Mouse (Mus musculus) megakaryocyte progenitor cell, adult 5-6 weeks (primary cell): ENCODE measurements around the gene Phactr2. TPM values are rescaled to one million over a fixed set of nuclear protein-coding genes. Genes with fewer than 3 reads are reported as not detected.
A peak's percentile ranks its signal among the peaks of the same experiment; 100 is the strongest.

Experiments
- ATAC-seq: replicated peaks from 2 replicates; pipeline ENCODE4 v1.8.0; 2016; ENCODE audit warnings: mild to moderate bottlenecking, moderate TSS enrichment, inconsistent platforms; ENCODE audit not compliant: poor library complexity
- total RNA-seq, 2 experiments: library from RNA; stranded (forward) in 1 of 2; stranded (reverse) in 1 of 2; fragments of 157-497, 149-512 nt in 1 of 2; fragments of 200-1000 nt in 1 of 2; gene quantifications; 2 replicates each; pipeline versions ENCODE4 v1.2.3 to v1.2.4; 2015 to 2017

The Phactr2 gene
- total RNA-seq, 2 experiments from 2014 or later = 21.7 to 26.4 TPM

DNA sequence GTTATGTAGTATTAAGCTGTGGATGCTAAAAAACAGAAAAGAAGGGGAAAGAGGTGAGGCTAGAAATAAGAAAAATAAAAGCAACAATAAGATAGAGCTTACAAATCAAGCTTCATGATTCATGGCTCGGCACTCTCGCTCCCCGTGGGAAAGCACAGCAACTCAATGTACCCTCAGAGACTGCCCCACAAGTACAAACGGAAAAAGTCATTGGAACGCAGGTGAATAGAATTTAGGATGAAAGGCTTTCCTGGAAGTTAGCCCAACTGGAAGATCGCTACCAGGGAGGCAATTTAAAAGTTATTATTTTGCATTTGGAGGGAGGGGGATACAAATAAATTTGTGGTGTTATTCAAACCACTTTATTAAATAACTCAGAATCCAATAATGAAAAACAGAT is 138.9 kb downstream of the Phactr2 start:
- no peak for ATAC-seq

DNA sequence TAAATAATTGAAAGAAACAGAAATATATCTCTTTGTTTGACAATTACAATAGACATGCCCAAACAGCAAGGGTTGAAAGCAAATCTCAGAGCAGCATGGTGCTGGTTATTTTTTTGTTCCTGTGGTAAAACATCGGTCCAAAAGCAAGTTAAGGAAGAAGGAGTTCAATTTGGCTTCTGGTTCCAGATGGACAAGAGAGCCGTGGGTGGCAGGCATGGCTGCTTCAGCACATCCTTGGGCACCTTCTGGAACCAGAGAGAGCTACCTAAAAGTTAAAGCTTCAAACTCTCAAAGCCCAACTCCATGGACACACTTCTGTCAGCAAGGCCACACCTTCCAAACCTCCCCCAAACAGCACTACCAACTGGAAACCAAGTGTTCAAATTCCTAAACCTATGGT is 140.4 kb downstream of the Phactr2 start:
- ATAC-seq = no peak

DNA sequence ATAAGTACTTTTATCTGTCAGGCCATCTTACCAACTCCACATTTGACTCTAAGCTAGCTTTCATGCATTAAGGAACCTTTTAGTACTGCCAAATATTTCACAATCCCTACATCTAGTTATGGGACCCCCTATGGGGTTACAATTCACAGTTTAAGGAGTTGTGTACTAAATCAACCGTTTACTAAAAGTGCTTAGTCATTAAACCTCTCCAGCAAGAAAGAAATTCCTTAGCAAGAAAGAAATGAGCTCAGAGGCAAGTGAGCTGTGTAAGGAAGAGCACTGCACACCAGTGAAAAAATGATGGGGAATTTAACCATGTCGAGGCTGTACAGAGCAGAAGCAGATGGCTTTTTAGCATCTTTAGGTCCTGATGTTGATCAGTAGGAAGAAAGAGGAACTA is 141.2 kb downstream of the Phactr2 start:
- no peak for ATAC-seq

DNA sequence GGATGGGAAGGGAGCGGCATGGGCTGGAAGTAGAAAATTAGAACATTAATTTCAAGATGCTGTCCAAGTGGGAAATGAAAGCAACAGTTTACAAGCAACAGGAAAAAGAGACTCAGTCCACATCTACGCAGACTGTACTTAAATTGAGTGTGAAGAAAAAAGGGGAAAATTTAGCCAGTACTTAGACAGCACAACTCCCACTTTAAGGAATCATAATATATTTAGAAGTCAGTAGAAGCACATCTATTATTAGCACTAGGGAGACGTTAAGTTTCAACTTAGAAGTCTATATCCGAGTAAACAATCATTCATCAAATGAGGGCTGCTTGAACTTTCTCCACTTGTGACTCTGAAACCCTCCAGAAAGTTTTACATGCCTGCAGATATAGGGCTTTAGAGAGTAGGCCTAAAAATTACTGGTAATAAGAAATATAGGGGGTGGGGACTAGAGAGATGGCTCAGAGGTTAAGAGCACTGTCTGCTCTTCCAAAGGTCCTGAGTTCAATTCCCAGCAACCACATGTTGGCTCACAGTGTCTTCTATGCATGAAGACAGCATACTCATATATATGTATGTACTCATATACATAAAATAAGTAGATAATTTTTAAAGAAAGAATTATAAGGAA is 142.7 kb downstream of the Phactr2 start:
- no peak for ATAC-seq

DNA sequence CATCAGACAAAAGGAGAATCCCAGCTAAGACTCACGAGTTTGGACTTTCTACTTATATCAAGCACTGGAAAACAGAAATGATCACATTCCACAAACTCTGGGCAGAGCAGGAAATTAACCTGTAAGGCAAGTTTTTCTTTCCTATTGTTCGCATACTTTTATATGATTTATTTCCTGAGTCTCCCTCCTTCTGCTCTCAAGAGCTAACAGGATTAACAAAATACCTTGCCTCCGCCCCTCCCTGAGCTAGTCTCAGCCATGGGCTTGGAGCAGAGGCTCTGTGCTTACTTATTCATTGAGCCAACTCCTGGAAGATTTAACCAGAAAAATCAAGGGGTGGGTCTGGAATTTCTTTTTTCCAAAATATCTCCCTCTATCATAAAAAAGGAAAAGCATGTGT is 145.6 kb downstream of the Phactr2 start:
- no peak for ATAC-seq

DNA sequence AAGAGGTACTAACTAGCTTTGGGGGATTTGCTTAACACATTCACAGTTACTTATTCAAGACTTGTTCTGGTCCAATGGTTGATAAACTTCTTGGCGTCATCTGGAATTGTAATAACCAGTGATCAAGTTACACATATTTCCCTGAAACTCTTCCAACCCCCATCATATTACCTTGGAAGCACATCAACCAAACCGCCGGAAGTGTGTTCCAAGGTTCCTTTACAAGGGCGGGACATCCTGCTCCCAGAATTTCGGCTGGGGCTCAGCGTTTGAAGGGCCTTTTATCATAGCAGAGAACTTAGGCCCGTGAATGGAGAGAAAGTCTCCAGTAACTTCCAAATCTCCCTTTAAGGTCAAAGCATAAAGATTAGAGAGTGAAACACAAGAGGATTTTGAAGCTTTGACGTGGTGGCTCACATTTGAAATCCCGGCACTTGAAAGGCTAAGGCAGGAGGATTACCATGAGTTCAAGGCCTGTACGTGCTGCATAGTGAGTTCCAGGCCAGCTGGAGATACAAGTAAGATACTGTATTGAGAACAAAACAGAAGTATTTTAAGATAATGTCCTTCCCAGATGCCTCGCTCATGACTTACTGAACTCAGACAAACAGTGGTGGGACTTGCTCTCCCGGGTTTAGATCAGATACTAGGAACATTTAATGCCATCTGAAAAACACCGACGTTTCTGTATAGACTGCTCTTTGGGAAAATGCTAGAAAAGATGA is 147.9 kb downstream of the Phactr2 start:
- ATAC-seq = no peak

DNA sequence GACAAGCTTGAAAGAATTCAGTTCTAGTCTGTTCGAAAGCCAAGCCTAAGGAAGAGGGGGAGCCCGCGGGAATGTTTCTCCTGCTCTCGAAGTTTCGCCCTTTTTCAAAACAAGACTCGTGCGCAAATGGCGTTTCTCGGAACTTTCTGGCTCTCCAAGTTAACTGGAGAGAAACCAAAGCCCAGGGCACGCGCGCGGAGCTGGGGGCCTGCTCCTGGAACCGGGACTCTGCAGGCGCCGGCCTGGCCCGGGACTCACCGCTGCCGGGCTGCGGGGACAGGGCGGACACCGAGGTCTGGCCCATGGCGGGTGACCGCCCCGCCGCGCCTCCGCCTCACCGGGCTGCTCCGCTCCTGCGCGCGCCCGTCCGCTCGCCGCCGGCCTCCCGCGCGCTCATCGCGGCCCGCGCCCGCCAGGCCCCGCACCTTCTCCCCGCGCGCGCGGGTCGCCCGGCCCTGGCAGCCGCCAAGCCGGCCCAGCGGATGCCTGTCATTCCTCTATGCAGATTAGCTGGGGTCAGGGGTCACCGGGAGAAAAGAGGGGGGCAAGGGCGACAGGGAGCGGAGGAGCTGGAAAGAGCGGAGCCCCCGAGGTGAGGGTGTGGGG is 150.3 kb downstream of the Phactr2 start:
- peak; percentile 54 for ATAC-seq

DNA sequence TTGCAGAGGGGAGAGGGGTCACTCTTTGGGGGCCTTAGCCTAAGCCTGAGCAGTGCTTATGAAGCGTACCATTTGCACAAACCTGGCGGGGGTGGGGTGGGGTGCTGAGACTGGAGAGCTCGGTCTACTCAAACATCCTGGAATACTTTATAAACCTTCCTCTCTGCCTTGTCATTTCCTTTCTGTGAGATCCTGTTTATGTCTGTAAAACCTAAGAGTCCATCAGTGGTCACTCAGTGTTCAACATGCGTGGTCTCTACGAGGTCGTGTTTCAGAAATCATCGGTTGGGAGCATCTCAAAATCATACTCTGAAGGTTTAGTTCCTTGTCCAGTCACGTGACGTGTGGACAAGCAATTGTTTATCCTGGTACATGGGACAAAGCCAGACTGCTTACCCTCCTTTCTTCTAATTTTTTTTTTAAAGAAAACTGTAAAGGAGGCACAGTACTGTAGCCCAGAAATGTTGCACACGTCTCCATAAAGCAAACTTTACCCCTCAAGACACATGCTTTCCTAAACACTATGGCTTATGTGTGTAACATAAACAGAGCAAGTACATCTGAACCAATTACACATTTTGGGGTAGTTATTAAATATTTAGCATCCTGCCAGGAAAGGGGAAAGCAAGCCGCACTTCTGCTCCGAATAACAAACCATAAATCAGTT is 150.9 kb downstream of the Phactr2 start:
- ATAC-seq = peak; percentile 27

DNA sequence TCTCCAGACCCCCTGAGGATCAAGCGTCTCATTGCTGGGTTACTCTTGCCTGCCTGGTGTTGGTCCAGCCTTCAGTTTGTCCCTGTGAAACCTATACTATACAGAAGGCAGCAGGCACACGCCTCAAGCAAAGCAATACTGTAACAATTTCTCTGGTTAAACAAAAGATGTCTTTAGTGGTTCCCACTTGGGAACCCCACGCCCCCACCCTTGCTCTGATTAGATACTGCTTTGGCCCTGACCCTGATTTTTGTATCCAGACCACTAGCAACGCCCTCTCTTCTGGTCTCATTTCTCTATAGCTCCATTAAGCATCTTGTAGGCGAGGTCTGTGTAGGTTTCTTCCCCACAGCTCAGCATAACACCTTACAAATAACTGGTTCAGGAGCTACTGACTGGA is 159.2 kb downstream of the Phactr2 start:
- ATAC-seq = no peak

DNA sequence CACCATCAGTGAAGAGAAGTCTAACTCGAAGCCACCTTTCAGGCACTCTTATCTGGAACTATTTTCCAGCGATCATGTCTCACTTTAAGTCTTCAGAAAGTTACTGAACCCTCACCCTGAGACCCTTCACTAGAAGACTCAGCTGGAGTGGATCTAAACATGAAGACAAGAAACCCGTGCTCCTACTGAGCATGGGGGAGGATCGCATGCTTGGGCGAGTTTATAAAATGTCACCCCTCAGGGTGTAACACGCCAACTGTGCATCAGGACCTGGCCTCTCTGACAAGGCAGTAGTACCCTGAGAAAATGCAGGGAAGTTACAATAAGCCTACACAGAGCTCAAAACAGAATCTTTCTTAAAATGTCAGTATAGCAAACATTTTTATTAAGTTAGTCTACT is 161.6 kb downstream of the Phactr2 start:
- no peak for ATAC-seq

DNA sequence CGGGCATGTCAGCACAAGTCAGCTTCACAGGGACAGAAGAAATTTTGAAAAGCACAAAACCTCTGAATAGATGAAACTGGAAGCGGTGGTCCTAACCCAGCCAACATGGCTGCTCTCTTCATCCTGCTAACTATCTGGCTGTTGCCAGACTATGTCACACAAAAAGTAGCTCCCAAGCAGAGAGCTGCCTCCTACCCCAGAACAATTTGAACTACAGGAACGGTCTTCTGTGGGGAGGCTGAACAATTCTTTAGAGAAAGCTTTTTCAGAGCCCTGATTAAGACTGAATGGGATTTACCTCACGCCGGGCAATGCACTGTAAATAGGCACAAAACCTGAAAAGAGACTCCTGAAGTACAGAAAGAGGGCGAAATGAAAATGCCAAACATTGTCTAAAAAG is 162.6 kb downstream of the Phactr2 start:
- ATAC-seq = no peak

DNA sequence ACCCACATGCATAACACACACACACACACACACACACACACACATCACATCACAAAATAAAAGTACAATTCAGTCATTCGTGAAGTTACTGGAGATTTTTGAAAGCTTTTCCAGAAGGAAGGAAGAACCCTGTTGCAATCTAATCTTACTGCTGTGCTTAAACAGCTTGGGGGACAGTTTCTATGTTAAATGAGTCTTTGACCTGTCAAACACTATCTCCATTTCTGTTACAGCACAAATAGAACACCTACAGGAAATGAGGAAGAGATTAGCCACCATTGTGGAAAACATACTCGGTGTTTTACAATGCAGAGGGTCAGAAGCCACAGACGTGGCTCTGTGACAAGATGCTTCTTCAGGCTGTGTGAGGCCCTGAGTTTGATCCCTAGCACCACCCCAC is 164.1 kb downstream of the Phactr2 start:
- peak; percentile 44 for ATAC-seq

DNA sequence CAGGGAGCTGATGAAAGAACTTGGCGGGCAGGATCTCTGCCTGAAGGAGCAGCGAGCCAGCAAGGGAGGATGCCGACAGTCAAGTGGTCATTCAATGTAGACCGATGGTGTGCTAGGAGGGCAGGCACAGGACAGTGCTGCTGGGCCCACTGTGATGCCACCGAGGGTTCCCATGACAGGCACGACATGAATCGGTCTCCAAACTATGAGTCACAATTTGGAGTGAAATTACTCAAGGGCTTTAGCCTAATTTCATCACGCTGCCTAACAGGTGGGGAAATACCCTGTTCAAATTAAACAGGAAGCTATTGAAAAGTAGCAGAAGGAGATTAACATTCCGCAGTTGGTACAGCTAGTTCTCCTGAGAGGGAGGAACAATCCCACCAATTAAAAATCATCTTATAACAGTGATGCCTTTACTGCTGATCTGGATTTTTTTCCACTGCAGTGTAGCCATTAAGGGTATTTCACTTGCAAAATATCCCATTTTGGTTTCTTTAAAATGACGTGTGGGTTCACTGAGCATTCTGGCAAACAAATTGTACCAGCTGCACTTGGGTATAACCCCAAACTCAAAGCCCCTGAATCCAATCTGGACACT is 169.5 kb downstream of the Phactr2 start:
- ATAC-seq = peak; percentile 81

DNA sequence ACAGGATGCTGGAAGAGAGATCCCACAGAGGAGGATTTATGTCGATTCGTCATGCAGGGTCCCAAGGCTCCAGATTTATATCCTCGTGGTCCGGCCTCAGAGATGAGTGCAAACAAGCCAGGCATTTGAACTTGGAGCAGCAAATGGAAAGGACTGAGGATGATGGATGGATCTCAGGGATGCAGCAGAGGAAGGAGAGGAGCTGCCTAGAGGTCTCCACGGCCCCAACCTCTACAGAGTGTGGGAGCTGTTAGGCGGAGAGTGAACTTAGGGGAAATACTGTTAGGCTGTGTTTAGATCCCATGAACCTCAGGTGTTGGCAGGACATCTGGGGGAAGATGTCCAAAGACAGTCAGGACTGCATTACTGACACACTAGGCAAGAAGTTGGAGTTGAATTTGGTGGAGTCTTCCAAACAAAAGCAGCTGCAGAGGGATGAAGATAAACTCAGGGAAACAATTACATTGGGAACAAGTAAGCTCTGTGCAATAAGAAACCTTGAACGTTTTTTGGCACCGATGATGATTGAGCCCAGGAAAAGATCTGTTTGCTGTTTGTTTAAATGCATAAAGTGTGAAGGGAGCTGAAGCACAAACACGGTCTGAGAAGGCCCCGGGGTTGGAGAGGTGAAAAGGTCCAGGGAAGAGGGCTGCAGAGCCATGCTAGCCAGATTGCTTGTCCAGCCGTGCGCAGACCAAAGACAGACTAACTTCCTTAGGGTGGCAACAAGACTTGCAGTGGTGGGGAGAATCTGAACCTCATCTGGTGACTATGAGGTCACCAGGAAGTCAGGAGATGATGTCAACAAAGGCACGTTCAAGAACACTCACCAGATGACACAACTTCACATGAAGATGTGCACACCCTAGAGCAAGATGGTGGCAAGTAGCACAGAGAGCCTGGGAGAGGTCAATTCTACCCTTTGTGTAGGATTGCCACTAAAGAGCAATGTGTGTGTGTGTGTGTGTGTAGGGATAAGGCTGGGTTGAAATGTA is 170.6 kb downstream of the Phactr2 start:
- ATAC-seq = peak; percentile 34

DNA sequence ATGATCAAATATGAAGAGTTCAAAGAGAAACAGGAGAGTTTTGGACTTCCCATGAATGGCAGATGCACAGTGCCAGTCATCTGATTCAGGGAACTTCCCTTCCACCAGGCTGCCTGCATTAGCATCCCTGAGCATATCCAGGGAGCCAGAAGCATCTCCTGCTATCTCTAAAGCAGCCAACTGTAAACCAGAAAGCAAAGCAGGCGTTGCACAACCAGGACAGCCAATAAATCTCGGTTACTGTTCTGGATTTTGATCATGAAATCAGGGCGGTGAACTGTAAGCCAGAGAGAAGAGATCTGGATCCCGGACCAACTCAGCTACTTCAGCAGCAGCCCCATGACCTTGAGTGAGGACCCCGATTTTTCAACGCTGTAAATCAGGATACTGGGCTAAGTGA is 173.6 kb downstream of the Phactr2 start:
- ATAC-seq = no peak

DNA sequence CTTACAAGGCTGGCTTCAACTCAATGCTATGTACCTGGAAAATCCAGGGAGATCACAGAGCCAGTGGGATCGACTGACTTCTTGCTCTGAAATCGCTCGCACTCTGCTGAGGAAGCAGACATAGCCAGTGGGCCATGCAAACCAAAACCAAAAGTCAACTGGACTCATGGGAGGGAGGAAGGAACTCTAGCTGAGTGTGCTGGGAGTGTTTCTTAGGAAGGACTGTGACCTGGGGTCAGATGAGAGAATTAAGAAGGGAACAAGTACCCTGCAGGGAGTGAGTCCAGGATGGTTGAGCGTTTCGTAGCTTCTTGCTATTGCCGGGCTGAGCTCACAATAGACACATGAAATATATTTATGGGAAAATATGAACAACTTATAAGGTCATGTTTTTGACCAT is 174.0 kb downstream of the Phactr2 start:
- ATAC-seq = no peak

DNA sequence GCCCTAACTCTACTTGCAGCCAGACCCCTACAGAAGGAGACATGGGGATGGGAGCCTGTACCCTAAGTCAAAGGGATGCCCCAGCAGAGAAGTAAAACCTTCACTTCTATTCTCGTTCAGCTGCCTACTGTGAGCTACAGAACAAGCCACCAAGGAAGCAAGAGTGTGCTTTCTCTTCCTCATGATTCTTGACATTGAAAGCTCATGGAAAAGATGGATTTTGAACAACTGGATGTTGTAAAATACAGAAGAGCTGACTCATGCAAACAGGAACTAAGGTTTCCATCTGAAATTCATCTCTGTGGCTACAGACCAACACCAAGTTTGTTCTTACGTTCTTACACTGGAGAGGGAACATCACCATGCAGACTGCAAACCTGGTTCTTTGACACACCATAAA is 179.3 kb downstream of the Phactr2 start:
- ATAC-seq = peak; percentile 34; the same call in 1 of the 2 replicates

DNA sequence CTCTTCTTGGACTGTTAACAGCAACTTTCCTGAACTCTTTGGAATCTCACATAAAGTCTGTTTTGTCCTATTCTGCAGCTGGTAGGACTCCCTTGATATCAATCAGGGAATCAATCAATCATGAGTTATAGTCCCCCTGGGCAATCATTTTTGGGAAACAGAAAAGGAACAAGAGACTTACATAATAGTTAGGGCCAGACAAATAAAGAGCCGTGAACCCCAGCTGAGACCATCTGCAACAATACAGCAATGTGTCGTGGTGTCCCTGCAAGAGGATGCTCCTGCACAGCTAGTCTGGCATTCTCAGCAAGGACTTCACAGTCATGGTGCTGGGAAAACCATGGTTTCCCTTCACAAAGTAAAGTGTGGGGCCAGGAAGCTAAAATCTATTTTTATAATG is 182.2 kb downstream of the Phactr2 start:
- no peak for ATAC-seq

DNA sequence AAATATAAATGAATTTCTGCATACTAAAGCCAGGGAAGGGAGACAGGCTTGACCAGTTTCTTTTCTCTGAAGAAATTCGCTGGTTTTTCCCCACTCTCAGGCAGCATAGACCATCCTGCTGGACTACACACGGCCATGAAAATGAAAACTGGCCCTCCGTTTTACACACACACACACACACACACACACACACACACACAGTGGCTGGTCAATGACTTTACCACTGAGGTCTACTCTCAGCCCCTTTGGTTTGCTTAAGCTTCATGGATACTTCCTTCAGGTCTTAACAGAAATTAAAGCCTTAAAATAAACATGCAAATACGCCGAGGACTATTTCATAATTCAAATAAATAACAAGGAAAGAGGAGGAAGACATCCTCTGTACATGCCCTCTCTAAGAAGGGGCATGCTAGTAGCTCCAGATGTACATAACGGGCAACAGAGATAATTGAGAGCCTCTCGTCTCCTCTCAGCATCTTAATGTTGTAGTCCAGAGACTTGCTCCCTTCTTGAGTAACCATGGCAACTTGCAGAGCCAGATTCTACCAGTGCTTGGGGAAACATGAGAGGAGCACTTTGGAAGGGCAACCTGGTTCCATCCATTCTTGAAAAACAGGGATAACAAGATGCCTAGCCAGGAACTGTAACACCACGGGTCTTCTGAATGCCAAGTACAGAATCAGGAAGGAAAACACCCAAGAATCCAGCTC is 184.8 kb downstream of the Phactr2 start:
- ATAC-seq = no peak

DNA sequence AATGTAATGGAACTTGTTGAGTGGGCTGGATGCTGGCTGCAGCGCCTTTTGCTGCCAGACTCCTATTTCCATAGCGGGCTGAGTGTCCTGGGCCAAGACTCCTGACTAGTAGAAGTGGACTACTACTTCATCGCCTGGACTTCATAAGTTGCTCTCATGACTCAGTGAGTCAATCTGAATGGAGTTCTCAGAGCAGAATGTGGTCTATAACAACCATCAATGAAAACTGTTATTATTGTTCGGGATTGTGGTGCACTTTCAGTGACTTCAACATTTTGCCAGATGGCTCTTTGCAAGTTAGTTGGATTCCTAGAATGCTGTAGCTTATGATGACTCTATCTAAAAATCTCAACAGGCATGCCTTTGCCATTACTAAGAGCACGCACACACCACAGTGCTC is 185.9 kb downstream of the Phactr2 start:
- no peak for ATAC-seq
